Mouse (Mus musculus) gastrocnemius, postnatal 25 days (tissue): ENCODE results near the gene Fthl17a. TPM values are rescaled to one million over a fixed set of nuclear protein-coding genes. Genes with fewer than 3 reads are reported as not detected.

Experiments used
- DNase-seq: peaks from one replicate; pipeline ENCODE4 v3.0.0; 2022
- long read RNA-seq, 2 experiments: library from polyadenylated mRNA; stranded (forward); transcript quantifications; one replicate each; pipeline ENCODE4 v2.0.0; 2021
- total RNA-seq, 2 experiments: library from RNA; stranded (reverse); gene quantifications; 1 replicate in 1 of 2; 2 replicates in 1 of 2; pipeline ENCODE4 v1.2.3; 2021

The Fthl17a gene
- total RNA-seq: not detected
- long read RNA-seq, experiment 1: 0 reads
- long read RNA-seq, experiment 2: 0 reads

DNA sequence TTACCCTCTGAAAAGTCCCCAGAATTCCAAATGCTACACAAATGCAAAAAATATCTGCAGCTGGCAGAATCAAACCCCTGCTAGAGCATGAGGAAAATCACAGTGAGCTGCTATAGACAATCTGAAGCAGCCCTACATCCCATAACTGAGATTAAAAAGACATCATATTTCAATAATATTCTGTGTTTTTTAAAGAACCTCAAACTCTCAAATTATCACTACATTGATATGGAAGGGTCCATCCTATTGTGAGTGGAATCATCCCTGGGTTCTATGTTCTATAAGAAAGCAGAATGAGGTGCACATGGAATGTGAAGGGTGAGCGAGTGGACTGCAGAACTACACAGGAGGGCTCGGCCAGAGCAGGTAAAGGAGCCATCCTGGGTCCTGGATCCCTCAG, at the start of gene Fthl17a:
TSS of gene Fthl17a (plus strand) at position 301 of the 400 bp plus-strand sequence.
- no peak for DNase-seq

GRCm38 (mm10) chrX:85207001-85207400, 42.5 kb upstream of the Fthl17a start:
- DNase-seq: no peak

GRCm38 (mm10) chrX:85226883-85227282, 22.6 kb upstream of the Fthl17a start:
- DNase-seq: no peak

DNA sequence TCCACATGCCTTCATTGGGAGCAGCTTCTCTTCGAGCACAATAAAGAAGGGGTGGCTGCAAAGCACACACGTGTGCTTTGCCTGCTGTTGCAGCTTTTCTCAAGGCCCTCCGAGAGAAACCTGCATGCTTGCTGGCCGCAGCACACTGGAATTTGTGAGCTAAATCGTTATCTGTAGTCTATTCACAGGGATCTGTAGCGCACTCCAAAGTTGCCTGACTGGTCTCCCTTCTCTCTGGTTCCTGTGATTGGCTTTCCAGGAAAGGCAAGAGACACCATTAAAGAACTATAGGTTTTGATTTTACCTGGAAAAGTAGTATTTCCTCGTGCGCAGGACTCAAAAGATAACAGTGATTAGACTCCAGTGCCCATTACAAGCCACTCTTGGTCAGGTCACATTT, 22.3 kb downstream of the Fthl17a start:
- DNase-seq: no peak

DNA sequence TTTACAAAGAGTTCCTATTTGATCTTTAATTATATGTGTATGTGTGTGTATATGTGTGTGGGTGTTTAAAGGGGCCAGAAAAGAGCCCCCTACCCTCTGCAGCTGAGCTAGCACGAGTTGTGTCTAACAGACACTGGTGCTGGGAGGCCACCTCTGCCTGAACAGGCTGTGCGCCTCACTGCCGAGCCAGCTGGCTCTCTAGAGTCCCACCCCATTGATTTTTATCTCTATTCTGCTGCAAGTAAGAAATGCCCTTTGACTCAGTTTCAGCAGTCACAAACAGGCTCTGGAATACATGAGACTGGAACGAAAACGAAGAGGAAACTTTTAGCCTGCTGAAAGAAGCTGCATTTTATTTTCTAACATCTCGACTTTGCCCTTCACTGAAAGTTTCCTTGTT, 22.8 kb downstream of the Fthl17a start:
- DNase-seq: no peak

GRCm38 (mm10) chrX:85289846-85290245, 40.4 kb downstream of the Fthl17a start:
- DNase-seq: no peak

DNA sequence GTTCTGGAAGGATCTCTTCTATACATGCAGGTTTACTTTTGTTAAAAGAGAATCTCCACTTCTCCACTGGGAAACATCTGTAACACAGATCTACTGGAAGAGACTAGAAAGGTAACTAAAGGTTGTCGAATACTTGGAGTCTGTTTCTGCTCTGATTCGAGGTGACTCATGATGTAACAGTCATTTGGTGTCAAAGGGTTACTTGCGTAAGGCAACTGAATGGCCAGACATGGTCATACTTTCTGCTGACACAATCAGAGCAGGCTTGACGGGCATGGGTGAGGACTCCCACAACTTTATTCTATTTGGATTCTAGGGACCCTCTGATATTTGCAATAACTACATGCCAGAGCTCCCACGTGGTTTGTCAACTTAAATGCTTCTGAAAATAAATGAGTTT, 43.3 kb downstream of the Fthl17a start:
- DNase-seq: no peak

GRCm38 (mm10) chrX:85294001-85294400, 44.5 kb downstream of the Fthl17a start:
- no peak for DNase-seq

- DNase-seq: no peak
Observed at GRCm38 (mm10) chrX:85304674-85305073, 55.2 kb downstream of the Fthl17a start.

DNA sequence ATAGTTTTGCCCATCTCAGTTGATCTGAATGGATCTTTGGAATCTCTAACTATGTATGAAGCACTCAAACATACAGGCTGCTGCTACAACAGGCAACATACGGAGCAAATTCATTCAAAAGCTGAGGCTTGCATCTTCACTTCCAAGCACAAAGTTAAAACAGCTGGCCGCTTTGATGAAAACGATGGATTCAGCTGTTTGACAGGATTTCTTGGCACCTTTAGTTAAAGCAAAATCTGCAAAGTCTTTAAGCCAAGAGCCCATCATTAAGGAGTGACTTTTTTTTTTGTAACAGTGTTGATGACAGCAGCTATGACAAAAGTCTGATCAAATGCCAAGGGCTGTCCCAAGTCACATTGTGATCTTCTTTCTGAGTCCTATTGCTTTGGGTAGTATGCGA, 69.1 kb downstream of the Fthl17a start:
- no peak for DNase-seq

DNA sequence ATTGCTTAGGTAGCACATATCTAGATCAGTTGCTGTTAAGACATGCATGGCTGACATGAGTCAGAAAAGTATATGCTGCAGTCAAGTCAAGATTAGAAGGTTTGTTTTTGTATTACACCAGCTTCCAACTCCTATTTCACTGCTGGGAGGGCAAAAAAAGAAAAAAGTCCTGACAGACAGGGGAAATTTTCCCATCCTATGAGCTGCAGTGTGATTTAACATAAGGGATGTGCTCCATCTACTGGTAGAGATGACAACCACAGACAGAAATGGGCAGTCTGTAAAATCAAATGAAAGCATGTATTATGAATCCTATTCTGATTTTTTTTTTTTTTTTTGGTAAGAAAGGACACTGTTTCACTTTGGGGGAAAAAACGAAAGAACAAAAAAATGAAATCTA, 69.7 kb downstream of the Fthl17a start:
- no peak for DNase-seq
